Mouse (Mus musculus) left cerebral cortex, adult 9 months (tissue): ENCODE data around the gene Ms4a6c.
"Not testable (repeated sequence)": the region's sequence is repeated elsewhere in the genome, so short reads cannot be mapped to it uniquely, and the experiment has no call there.

Source experiments
- DNase-seq, 2 experiments: peaks; one replicate each; pipeline ENCODE4 v3.0.0; 2022; ENCODE audit warnings: low spot score in 2 of 2

Gene Ms4a6c

DNA sequence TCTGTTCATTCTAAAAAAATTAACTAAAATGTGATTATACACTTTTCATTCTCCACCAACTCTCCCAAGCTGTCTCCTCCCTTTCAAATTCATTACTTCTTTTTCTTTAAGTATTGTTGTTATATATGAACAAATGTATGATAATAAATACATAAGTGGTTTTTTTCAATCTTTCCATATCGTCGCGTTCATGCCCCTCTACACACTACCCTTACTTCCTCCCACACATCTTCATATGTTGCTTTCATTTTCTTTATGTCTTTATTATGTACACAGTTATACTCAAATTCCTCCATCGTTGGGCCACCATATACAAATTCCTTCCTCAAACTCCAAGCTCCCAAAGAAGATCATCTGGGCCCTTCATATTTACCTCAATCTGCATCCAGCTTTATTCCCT lies 32.2 kb downstream of the Ms4a6c start:
- DNase-seq, result no peak

DNA sequence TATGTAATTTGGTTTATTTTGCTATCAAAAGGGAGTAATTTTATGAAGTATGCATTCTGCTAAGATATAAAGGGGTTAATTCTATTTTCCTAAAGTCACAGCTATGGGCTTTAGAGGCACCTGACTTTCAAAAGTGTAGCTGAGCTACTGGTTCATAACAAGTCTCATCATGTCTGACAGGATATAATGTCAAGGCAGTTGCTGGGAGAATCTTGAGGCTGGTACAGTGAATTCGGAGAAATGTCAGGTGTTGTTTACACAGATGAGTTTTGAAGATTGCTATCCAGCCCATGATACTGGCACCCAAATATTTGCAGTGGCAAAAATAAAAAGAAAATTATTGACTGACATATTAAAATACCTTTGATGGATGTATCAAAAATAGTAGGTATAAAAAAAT lies 35.7 kb downstream of the Ms4a6c start:
- no peak for DNase-seq

DNA sequence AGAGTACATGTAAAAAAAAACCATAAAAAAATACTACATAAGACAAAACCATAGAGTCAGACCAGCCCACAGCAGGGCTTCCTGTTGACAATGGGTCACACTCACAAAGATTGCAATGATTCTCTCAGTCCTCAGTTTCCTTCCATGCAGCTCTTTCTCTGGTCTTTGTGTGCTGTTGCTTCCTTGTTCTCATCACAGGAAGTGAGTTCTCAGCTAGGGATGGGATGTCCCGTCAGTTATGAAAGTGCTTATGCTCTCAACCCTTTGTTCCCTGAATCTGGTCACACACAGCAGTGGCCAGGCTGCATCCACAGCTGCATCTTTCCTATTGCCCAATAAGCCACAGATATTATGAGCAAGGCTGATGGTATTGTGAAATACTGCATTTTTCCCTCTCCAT lies 44.3 kb downstream of the Ms4a6c start:
- DNase-seq, result no peak

DNA sequence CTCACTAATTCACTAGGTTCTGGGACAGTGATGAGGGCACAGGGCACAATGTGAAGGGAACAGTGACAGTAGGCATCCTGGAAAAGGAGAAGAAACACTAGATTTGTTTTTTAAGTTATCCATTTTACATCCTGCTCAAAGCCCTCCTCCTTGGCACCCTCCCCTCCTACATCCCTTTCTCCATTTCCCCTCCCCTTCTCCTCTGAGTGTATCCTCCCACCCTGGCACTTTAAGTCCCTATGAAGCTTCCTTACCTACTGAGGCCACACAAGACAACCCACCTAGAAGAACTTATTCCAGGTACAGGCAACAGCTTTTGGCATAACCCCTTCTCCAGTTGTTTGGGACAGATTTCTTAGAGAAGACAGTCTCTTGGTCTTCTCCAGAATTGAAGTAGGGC lies 47.1 kb downstream of the Ms4a6c start, which contains the start of gene Ms4a6b:
Gene Ms4a6b, plus strand, starts transcription at position 267 of the 400 bp plus-strand sequence.
- no peak for DNase-seq

DNA sequence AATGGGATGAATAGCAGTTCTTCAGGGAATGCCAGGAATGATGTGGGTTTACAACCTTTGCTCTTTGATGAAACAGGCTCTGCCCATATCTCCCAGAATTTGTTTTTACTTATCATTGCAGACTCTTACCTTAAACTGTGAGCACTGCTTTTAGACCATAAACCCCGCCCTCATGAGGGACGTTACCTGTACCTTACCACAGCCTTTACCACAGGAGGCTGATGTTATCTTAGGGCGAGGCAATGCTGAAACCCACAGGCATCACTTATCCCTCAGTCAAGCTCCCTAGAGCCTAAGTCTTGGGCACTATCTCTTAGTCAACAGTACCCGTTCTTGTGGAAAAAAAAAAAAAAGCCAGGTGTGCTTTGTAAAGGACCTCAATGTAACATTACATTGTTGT lies 47.7 kb downstream of the Ms4a6c start:
- DNase-seq, result no peak

DNA sequence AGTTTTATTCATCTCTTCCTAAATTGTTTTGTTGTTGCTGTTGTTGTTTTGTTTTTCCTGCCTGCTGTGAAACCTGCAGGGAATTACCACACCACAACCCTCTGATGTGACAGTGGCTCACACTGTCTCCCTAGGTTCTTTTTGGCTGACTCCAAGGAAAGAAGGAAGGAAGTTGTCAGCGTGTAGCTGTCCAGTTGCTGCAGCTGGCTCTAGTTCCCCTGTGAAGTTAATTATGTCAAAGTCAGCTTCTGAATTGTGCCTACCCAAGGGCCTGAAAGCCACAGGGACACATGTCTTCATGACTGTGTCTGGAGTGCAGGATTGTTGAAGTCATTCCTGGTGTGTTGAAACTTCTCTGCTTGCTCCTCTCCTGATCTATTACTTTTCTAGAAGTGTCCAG lies 48.2 kb downstream of the Ms4a6c start:
- not testable (repeated sequence) for DNase-seq

DNA sequence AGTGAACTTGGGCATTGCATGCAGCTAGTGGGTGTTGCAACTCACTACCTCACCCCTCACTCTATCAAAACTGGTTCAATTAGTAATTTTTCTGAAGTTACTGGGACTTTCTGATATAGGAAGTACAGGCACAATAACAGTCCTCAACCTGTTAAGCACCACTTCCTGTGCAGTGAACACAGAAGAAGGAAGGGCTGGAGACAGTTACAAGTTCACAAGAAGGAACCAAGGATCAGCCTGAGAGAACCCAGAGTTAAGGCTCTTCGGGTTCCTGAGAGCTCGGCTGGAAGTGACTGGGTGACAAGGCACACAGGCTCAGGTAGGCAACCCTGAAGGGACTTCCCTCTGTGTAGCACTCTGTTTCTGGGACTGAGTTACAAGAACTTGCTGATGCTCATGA lies 49.2 kb downstream of the Ms4a6c start:
- not testable (repeated sequence) for DNase-seq

DNA sequence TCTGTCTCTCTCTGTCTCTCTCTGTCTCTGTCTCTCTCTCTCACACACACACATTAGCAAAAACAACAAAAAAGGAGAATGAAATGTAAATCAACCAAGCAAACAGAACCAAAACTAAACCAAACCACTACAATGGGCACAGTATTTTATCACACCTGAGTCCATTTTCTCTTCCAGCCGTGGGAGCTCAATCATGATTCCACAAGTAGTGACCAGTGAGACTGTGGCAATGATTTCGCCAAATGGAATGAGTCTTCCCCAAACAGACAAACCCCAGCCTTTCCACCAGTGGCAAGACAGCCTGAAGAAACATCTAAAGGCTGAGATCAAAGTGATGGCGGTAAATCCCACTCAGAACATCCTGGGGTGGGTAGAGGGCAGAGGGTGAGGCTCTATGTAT lies 51.0 kb downstream of the Ms4a6c start:
- DNase-seq, result no peak
